Mouse (Mus musculus) forebrain, embryonic 10.5 days (tissue): Measurements from ENCODE around the gene Neurl1a. TPM values are rescaled to one million over a fixed set of nuclear protein-coding genes. Genes with fewer than 3 reads are reported as not detected.
A peak's percentile ranks its signal among the peaks of the same experiment; 100 is the strongest.

Experiments used
- DNase-seq: peaks from one replicate; pipeline ENCODE4 v3.0.0-alpha.2; 2017; ENCODE audit warnings: low spot score; ENCODE audit errors: extremely low spot score
- H3K27ac ChIP-seq: fragments of 300-500 bp; sonication (generic); 2 replicates; pipeline ENCODE4 v1.5.1; 2016; ENCODE audit warnings: mild to moderate bottlenecking
- H3K27me3 ChIP-seq: fragments of 300-500 bp; sonication (generic); 2 replicates; pipeline ENCODE4 v1.6.1; 2016; ENCODE audit warnings: mild to moderate bottlenecking; ENCODE audit not compliant: poor library complexity, severe bottlenecking
- H3K36me3 ChIP-seq: fragments of 300-500 bp; sonication (generic); replicated peaks from 2 replicates; pipeline ENCODE4 v1.6.1; 2016; ENCODE audit warnings: mild to moderate bottlenecking, moderate library complexity
- H3K4me1 ChIP-seq: fragments of 300-500 bp; sonication (generic); 2 replicates; pipeline ENCODE4 v1.6.1; 2016
- H3K4me3 ChIP-seq: fragments of 300-500 bp; sonication (generic); 2 replicates; pipeline ENCODE4 v1.5.1; 2016; ENCODE audit warnings: mild to moderate bottlenecking, moderate library complexity
- H3K9me3 ChIP-seq: fragments of 300-500 bp; sonication (generic); 2 replicates; pipeline ENCODE4 v1.6.1; 2016; ENCODE audit warnings: mild to moderate bottlenecking, moderate library complexity
- WGBS: fragments of 180-500 bp; shearing (Covaris S2); methylation state at CpG from one replicate; pipeline ENCODE4 v1.1.7; 2016; 5-methylcytosine and 5-hydroxymethylcytosine counted together
- polyA plus RNA-seq: library from polyadenylated mRNA; unstranded; fragments of >200 nt; fragmentation: Nextera tagmentation; extraction: Ambion mirVana; gene quantifications from 2 replicates; pipeline ENCODE4 v1.2.1, GENCODE M21; 2016

Gene Neurl1a
- polyA plus RNA-seq, 1 experiment from 2014 or later: 4.1 TPM

- Histone ChIP-seq H3K27me3 (peaks cover 28% of the 10 kb centered on the region), H3K4me1 (peaks cover 53% of the 10 kb centered on the region), H3K27ac (peak overlapping the region; percentile 68), H3K9me3 (no peaks in the 10 kb centered on the region), H3K4me3 (no peak overlapping the region), H3K36me3 (peaks cover 53% of the 10 kb centered on the region)
- WGBS: 50% methylated on average over 17 of the region's 17 CpGs
- DNase-seq: no peak
Observed at GRCm38 (mm10) chr19:47286886-47287450, 108.3 kb downstream of the Neurl1a start.

GRCm38 (mm10) chr19:47291307-47292080 lies 112.9 kb downstream of the Neurl1a start:
- Histone ChIP-seq H3K9me3 (no peaks in the 10 kb centered on the region), H3K4me3 (peak overlapping the region; percentile 21; the same call in 1 of the 2 replicates), H3K27ac (peak overlapping the region; percentile 77), H3K4me1 (peaks cover 55% of the 10 kb centered on the region), H3K27me3 (peaks cover 56% of the 10 kb centered on the region), H3K36me3 (peaks cover 10% of the 10 kb centered on the region)
- DNase-seq: peak; percentile 44
- WGBS: 23% methylated on average over 7 of the region's 7 CpGs

DNA sequence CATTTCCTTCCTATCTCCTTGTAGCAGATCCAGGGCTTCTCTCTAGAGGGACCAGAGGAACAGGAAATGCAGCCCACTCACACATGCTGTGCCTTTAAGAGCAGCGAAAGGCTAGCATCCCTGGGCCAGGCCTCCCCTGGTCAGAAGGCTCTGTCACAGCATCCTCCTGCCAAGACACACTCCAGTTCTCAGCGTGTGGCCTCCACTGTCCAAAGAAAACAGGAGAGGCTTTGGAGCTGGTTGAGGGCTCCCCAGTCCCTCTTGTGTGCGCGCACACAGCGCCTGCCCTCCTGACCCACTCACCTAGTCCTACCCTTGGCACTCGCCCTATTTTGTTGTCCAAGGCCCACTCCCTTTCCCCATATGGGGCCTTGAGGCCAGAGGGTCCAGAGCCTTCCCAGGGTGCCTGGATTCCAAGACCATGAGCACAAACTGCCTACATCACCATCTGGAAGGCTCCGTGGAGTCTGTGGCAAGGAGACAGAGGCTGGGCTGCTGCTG lies 113.9 kb downstream of the Neurl1a start:
- peaks cover 56% of the 10 kb centered on the region for H3K27me3 ChIP-seq
- H3K27ac ChIP-seq: peak overlapping the region; percentile 77
- no peak overlapping the region for H3K4me3 ChIP-seq
- no peaks in the 10 kb centered on the region for H3K9me3 ChIP-seq
- 0 out of 2 replicates have a peak, but pooled peaks cover 5% of the 10 kb centered on the region for H3K36me3 ChIP-seq
- H3K4me1 ChIP-seq: peaks cover 45% of the 10 kb centered on the region
- 42% methylated on average over 7 of the region's 7 CpGs for WGBS
- no peak for DNase-seq

DNA sequence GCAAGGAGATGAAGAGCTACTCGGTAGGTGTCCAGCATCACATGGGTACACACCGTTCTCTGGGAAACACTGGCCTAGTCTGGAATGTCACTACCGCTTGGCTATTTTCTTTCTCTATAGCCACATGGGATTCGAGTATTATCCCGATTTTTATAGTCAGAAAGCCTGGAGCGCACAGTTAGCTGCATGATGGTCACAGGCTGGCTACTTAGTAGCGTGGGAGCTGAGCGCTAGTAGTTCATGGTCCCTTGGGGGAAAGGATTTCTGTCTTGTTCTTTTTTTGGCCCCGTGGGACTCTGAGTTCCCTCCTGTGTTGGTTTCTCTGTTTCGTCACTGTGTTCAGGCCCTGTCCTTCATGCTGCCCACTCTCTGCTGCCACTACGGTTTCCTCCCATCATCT lies 119.5 kb downstream of the Neurl1a start:
- Histone ChIP-seq H3K36me3 (peaks cover 21% of the 10 kb centered on the region), H3K4me3 (no peak overlapping the region), H3K27me3 (peaks cover 24% of the 10 kb centered on the region), H3K9me3 (no peaks in the 10 kb centered on the region), H3K27ac (peak overlapping the region; percentile 44), H3K4me1 (peaks cover 55% of the 10 kb centered on the region)
- DNase-seq: no peak
- 77% methylated on average over 11 of the region's 11 CpGs for WGBS

DNA sequence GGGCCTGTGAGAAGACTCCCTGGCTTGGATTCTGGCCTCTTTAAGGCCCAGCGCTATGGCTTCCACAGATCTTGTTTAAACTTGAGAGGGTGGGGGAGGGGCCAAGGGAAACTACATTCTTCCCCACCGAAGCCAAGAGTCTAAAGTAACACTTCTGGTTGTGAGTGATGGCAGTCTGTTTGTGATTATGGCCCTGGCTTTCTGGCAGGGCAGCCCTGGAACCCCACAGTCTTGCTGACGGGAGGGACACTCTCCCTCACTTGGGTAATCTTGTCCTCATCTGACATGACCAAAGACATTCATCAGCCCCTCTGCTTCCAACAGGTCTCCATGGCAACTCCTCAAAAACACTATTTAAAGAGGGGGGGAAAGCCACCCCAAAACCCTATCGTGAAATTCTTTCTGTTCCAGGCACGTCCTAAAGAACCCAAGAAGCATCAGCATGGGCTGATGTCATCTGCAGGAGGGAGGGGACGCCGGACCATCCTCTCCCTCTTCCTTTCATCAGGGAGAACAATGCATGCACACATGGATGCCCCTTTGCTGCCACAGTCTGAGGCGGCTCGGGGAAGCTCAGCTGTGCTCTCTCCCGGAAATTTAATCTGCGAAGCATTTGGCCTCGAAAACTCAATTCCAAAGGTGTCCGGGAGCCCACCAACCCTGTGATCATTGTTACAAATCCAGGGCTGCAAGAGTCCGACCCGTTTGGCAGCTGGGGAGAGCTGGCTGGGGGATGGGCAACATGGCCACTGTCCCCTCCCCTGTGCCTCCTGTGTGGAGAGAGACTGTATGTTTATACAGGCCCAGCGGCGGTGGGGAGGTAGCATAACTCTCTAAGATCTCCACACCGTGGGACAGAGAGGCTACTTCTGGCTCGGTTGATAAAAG lies 122.9 kb downstream of the Neurl1a start:
- peak overlapping the region; percentile 23 for H3K4me3 ChIP-seq
- peaks cover 42% of the 10 kb centered on the region for H3K36me3 ChIP-seq
- peak overlapping the region; percentile 87 for H3K27ac ChIP-seq
- H3K27me3 ChIP-seq: peaks cover 6% of the 10 kb centered on the region; the same call in 1 of the 2 replicates
- 8% methylated on average over 19 of the region's 19 CpGs for WGBS
- no peaks in the 10 kb centered on the region for H3K9me3 ChIP-seq
- H3K4me1 ChIP-seq: peaks cover 61% of the 10 kb centered on the region
- DNase-seq: peak; percentile 72

DNA sequence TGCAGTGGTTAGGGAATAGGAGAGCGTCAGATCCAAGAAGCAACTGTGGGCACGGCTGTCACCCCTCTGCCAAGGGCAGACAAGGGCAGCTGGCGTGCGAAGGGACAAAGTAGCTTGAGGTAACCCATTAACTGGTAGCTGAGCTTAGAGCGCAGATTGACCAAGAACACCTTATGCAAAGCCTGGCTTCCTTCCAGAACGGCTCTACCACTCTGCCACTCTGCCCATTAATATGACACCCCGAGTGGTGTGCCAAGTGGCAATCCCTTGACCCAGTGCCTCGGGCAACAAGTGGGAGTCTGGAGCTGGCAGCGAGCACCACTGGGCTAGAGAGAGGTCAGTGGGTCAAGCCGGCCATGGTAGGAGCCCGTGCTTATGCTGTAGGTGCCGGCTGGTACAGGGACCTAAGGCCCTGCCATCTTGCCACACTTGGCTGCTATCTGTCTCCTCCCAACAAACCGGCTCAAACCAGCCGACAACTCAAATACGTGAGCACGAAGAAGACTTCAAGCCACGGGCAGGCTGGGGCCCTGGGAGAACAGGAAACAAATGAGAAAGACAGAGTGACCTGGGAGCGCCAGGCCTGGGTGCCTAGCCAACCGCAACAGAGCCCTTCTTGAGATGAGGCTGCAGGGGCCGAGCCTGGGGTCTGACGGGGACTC lies 123.7 kb downstream of the Neurl1a start:
- Histone ChIP-seq H3K9me3 (no peaks in the 10 kb centered on the region), H3K4me1 (peaks cover 66% of the 10 kb centered on the region), H3K27me3 (peaks cover 6% of the 10 kb centered on the region; the same call in 1 of the 2 replicates), H3K36me3 (peaks cover 50% of the 10 kb centered on the region), H3K4me3 (peak overlapping the region; percentile 23), H3K27ac (peak overlapping the region; percentile 87)
- DNase-seq: no peak
- 67% methylated on average over 21 of the region's 21 CpGs for WGBS

DNA sequence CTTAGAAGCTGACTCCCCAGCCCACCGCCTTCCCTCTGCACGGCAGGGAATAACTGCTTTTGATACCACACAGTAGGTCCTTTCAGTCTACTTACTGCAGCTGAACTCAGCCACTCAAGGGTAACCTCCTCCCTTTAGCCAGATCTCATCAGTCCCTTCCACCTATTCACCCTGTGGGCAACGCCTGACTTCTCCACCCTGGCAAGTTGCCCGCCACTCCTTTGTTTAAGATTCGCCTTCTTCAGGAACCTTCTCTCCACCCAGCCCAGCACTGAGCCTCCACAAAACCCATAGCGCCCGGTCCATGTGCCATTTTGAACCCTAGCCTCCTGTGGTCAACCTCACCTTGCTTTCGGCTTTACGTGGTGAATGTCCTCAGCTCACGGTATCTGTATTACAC lies 124.5 kb downstream of the Neurl1a start:
- DNase-seq: no peak
- Histone ChIP-seq H3K9me3 (no peaks in the 10 kb centered on the region), H3K27me3 (peaks cover 6% of the 10 kb centered on the region; the same call in 1 of the 2 replicates), H3K4me3 (no peak overlapping the region), H3K36me3 (peaks cover 52% of the 10 kb centered on the region), H3K27ac (peak overlapping the region; percentile 87), H3K4me1 (peaks cover 62% of the 10 kb centered on the region)
- WGBS: 88% methylated on average over 10 of the region's 10 CpGs

GRCm38 (mm10) chr19:47304170-47304745 lies 125.6 kb downstream of the Neurl1a start:
- WGBS: 93% methylated on average over 5 of the region's 5 CpGs
- DNase-seq: no peak
- Histone ChIP-seq H3K27ac (no peak overlapping the region), H3K9me3 (no peaks in the 10 kb centered on the region), H3K27me3 (peaks cover 2% of the 10 kb centered on the region; the same call in 1 of the 2 replicates), H3K4me1 (peaks cover 51% of the 10 kb centered on the region), H3K36me3 (peaks cover 47% of the 10 kb centered on the region), H3K4me3 (no peak overlapping the region)

- Histone ChIP-seq H3K27me3 (no peaks in the 10 kb centered on the region), H3K9me3 (no peaks in the 10 kb centered on the region), H3K36me3 (peaks cover 49% of the 10 kb centered on the region), H3K27ac (no peak overlapping the region), H3K4me3 (no peak overlapping the region), H3K4me1 (peaks cover 45% of the 10 kb centered on the region)
- no peak for DNase-seq
- WGBS: 89% methylated on average over 10 of the region's 10 CpGs
Observed at GRCm38 (mm10) chr19:47305401-47305800, 126.8 kb downstream of the Neurl1a start.

GRCm38 (mm10) chr19:47306128-47306916 lies 127.7 kb downstream of the Neurl1a start:
- H3K27me3 ChIP-seq: no peaks in the 10 kb centered on the region
- 94% methylated on average over 14 of the region's 14 CpGs for WGBS
- no peak overlapping the region for H3K4me3 ChIP-seq
- peaks cover 39% of the 10 kb centered on the region for H3K4me1 ChIP-seq
- no peaks in the 10 kb centered on the region for H3K9me3 ChIP-seq
- H3K27ac ChIP-seq: no peak overlapping the region
- no peak for DNase-seq
- peaks cover 58% of the 10 kb centered on the region for H3K36me3 ChIP-seq

GRCm38 (mm10) chr19:47306917-47307315 lies 128.3 kb downstream of the Neurl1a start:
- no peak for DNase-seq
- H3K36me3 ChIP-seq: peaks cover 63% of the 10 kb centered on the region
- H3K4me1 ChIP-seq: peaks cover 39% of the 10 kb centered on the region
- WGBS: 93% methylated on average over 8 of the region's 8 CpGs
- H3K27ac ChIP-seq: no peak overlapping the region
- no peak overlapping the region for H3K4me3 ChIP-seq
- H3K27me3 ChIP-seq: no peaks in the 10 kb centered on the region
- no peaks in the 10 kb centered on the region for H3K9me3 ChIP-seq
